ENCODE assay signal across 8 mouse cellular contexts in genomic region chr7:144937490-144937889, GRCm38 (mm10). TPM values are rescaled to one million over a fixed set of nuclear protein-coding genes. Genes with fewer than 3 reads are reported as not detected.
DNase-seq lines count a peak whose midpoint lies in the region; ATAC-seq lines count a peak whose summit lies in the region.

No protein-coding gene starts in this region.

- peak overlapping the region; percentile 65 for H3K4me3 ChIP-seq in embryonic facial prominence, embryonic 15.5 days (replicated peaks)
- peak overlapping the region; percentile 85 for H3K4me3 ChIP-seq in heart, embryonic 10.5 days
- H3K4me3 ChIP-seq in kidney, embryonic 15.5 days (replicated peaks) = peak overlapping the region; percentile 73

- H3K27ac ChIP-seq in embryonic facial prominence, embryonic 15.5 days (replicated peaks) = peak overlapping the region; percentile 88
- peak overlapping the region; percentile 95 for H3K27ac ChIP-seq in heart, embryonic 10.5 days
- peak overlapping the region; percentile 97 for H3K27ac ChIP-seq in kidney, embryonic 15.5 days

- H3K9ac ChIP-seq in embryonic facial prominence, embryonic 15.5 days = peak overlapping the region; percentile 53
- peak overlapping the region; percentile 79 for H3K9ac ChIP-seq in kidney, embryonic 15.5 days

- 1% methylated on average over 20 of the region's 20 CpGs for WGBS in embryonic facial prominence, embryonic 15.5 days
- WGBS in heart, embryonic 10.5 days = 6% methylated on average over 20 of the region's 20 CpGs
- WGBS in kidney, embryonic 15.5 days = 3% methylated on average over 20 of the region's 20 CpGs

- peaks cover 40% of the 10 kb centered on the region for H3K36me3 ChIP-seq in embryonic facial prominence, embryonic 15.5 days
- H3K36me3 ChIP-seq in heart, embryonic 10.5 days = peaks cover 52% of the 10 kb centered on the region
- peaks cover 49% of the 10 kb centered on the region for H3K36me3 ChIP-seq in kidney, embryonic 15.5 days

- 0 out of 2 replicates have a peak, but pooled peaks have one; percentile 22 for ATAC-seq in embryonic facial prominence, embryonic 15.5 days (ENCODE audit: insufficient number of reproducible peaks, low FRiP score, low TSS enrichment, low read depth)
- no peak; the same call in 1 of the 2 replicates for ATAC-seq in kidney, embryonic 15.5 days (replicated peaks; ENCODE audit: low FRiP score)

- no peaks in the 10 kb centered on the region for H3K9me3 ChIP-seq in embryonic facial prominence, embryonic 15.5 days (replicated peaks)
- no peaks in the 10 kb centered on the region for H3K9me3 ChIP-seq in heart, embryonic 10.5 days
- no peaks in the 10 kb centered on the region for H3K9me3 ChIP-seq in kidney, embryonic 15.5 days (replicated peaks)

- peak overlapping the region; percentile 95 for H3K4me2 ChIP-seq in embryonic facial prominence, embryonic 15.5 days (replicated peaks)
- peak overlapping the region; percentile 89 for H3K4me2 ChIP-seq in kidney, embryonic 15.5 days

- H3K27me3 ChIP-seq in embryonic facial prominence, embryonic 15.5 days = no peaks in the 10 kb centered on the region
- H3K27me3 ChIP-seq in heart, embryonic 10.5 days (ENCODE audit: insufficient read depth, poor library complexity, severe bottlenecking) = peaks cover 2% of the 10 kb centered on the region; the same call in 1 of the 2 replicates
- H3K27me3 ChIP-seq in kidney, embryonic 15.5 days = no peaks in the 10 kb centered on the region

- H3K4me1 ChIP-seq in embryonic facial prominence, embryonic 15.5 days = peaks cover 51% of the 10 kb centered on the region
- peaks cover 40% of the 10 kb centered on the region for H3K4me1 ChIP-seq in heart, embryonic 10.5 days
- H3K4me1 ChIP-seq in kidney, embryonic 15.5 days = peaks cover 78% of the 10 kb centered on the region

- peak; percentile 87 for DNase-seq in 3T3-L1 (ENCODE audit: low read depth, low spot score)
- peak; percentile 69 to 83 for DNase-seq in adrenal gland, postnatal 4 days (ENCODE audit: low spot score in 2 of 2)
- DNase-seq in heart, embryonic 10.5 days (ENCODE audit: low spot score) = peak; percentile 92
- DNase-seq in liver = peak; percentile 82
- peak; percentile 55 to 76 for DNase-seq in monocyte, adult 2 months (ENCODE audit: low read depth in 1 of 2, low spot score in 2 of 2)
- DNase-seq in spleen, postnatal 14 days (ENCODE audit: low spot score in 2 of 2) = peak; percentile 65 to 80

RNA-seq across cellular contexts. Expression of gene Ccnd1, which starts 2.2 kb away (rescaled TPM):
- total RNA-seq in adrenal gland, postnatal 4 days (2021) = 100 to 1,000 TPM; 110 to 132 TPM
- 134 and 143 TPM in 2 replicates for polyA plus RNA-seq in embryonic facial prominence, embryonic 15.5 days (2015; fragmentation: Nextera tagmentation; extraction: Ambion mirVana)
- 92.1 and 96.5 TPM in 2 replicates for polyA plus RNA-seq in heart, embryonic 10.5 days (2016; fragmentation: Nextera tagmentation; extraction: Ambion mirVana)
- polyA plus RNA-seq in kidney, embryonic 15.5 days (2015; fragmentation: Nextera tagmentation; extraction: Ambion mirVana) = 229 and 245 TPM in 2 replicates

RNA-seq across cellular contexts. Expression of gene LTO1, which starts 22.6 kb away (rescaled TPM):
- total RNA-seq in adrenal gland, postnatal 4 days (2021) = 10 to 100 TPM; 27.6 to 32.9 TPM
- 26.6 and 29.5 TPM in 2 replicates for polyA plus RNA-seq in embryonic facial prominence, embryonic 15.5 days (2015; fragmentation: Nextera tagmentation; extraction: Ambion mirVana)
- 23.3 and 26.0 TPM in 2 replicates for polyA plus RNA-seq in heart, embryonic 10.5 days (2016; fragmentation: Nextera tagmentation; extraction: Ambion mirVana)
- polyA plus RNA-seq in kidney, embryonic 15.5 days (2015; fragmentation: Nextera tagmentation; extraction: Ambion mirVana) = 25.8 and 27.9 TPM in 2 replicates

RNA-seq across cellular contexts. Expression of gene Fgf15, which starts 41.2 kb away (rescaled TPM):
- under 1 TPM in 1 of 2 experiments, not detected in 1; 0.53 TPM for total RNA-seq in adrenal gland, postnatal 4 days (2021)
- 1.00 and 1.6 TPM in 2 replicates for polyA plus RNA-seq in embryonic facial prominence, embryonic 15.5 days (2015; fragmentation: Nextera tagmentation; extraction: Ambion mirVana)
- 0.41 and 1.5 TPM in 2 replicates for polyA plus RNA-seq in heart, embryonic 10.5 days (2016; fragmentation: Nextera tagmentation; extraction: Ambion mirVana)
- polyA plus RNA-seq in kidney, embryonic 15.5 days (2015; fragmentation: Nextera tagmentation; extraction: Ambion mirVana) = 2.3 and 2.4 TPM in 2 replicates
